Comparison of ENCODE assay signal across 9 mouse cellular contexts in the genomic region with DNA sequence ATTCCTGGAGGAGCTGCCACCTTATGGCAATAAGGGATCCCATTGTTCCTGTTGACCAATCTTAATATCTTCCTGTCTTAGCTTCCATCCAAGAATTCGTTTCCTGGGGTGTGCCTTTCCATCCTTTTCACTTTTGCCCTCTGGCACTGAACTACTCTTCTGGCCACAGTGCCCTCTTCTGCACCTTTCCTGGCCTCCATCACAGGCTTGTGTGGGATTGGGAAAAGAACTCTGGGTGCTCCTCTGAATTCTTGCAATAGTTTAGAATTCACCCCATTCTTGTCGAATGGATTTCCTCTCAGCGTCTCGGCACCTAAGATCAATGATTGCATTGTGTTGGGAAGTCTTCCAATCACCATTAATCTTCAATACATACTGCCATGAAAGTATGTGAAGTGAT. TPM values are rescaled to one million over a fixed set of nuclear protein-coding genes. Genes with fewer than 3 reads are reported as not detected.
DNase-seq lines count a peak whose midpoint lies in the region; ATAC-seq and TF ChIP-seq lines count a peak whose summit lies in the region.
"Had no signal": no experiment of that assay in that cellular context is flagged by ENCODE, and none has a peak within 500 bp of the region (broad histone marks: within the 10 kb centered on the region; RNA-seq: fewer than 3 reads in every experiment).

No protein-coding gene starts in this region.

- WGBS in hindbrain, embryonic 10.5 days = 46% methylated on average over 4 of the region's 4 CpGs
- 42% methylated on average over 4 of the region's 4 CpGs for WGBS in liver, postnatal 0 days (ENCODE audit: insufficient replicate concordance)

- H3K4me1 ChIP-seq in hindbrain, embryonic 10.5 days (replicated peaks) = peaks cover 27% of the 10 kb centered on the region
- peaks cover 13% of the 10 kb centered on the region for H3K4me1 ChIP-seq in liver, postnatal 0 days (ENCODE audit: insufficient read depth)

- TF ChIP-seq CTCF in gastrocnemius, adult 2 months (IDR thresholded peaks at IDR 0.05) = no peak
- no peak for TF ChIP-seq CTCF in liver, postnatal 0 days (IDR thresholded peaks at IDR 0.05; ENCODE audit: low read depth)

- no peak for DNase-seq in gastrocnemius, adult 2 months
- no peak for DNase-seq in gastrocnemius, postnatal 4 days (ENCODE audit: low spot score in 2 of 2)
- peak; percentile 27 for DNase-seq in 3T3-L1 (ENCODE audit: low read depth, low spot score)
- no peak for DNase-seq in hindbrain, embryonic 10.5 days (ENCODE audit: low spot score)
- DNase-seq in liver, postnatal 0 days = no peak
- DNase-seq in frontal cortex, adult 2 months (ENCODE audit: extremely low spot score in 1 of 2, low spot score in 1 of 2) = no peak
- no peak for DNase-seq in spleen, adult 18-20 months
- DNase-seq in left cerebral cortex, postnatal 10 days (ENCODE audit: extremely low spot score in 1 of 2, low spot score in 2 of 2) = no peak

- peak overlapping the region; percentile 93 for H3K27ac ChIP-seq in gastrocnemius, adult 2 months
- H3K27ac ChIP-seq in hindbrain, embryonic 10.5 days = peak overlapping the region; percentile 97
- H3K27ac ChIP-seq in liver, postnatal 0 days (ENCODE audit: low read depth) = peak overlapping the region; percentile 89; the same call in 1 of the 2 replicates

- intact Hi-C loops in gastrocnemius, adult 2 months (cut with DNase I) = loop anchor here (5.0 kb wide), 1 partner anchor 46 kb away; no protein-coding TSS in a partner anchor
- intact Hi-C loops in left cerebral cortex, postnatal 10 days (cut with DNase I) = loop anchor here (5.0 kb wide), 1 partner anchor 46 kb away; no protein-coding TSS in a partner anchor

- H3K27me3 ChIP-seq in hindbrain, embryonic 10.5 days (ENCODE audit: insufficient read depth, poor library complexity, severe bottlenecking) = no peaks in the 10 kb centered on the region; the same call in 1 of the 2 replicates
- H3K27me3 ChIP-seq in liver, postnatal 0 days (ENCODE audit: insufficient read depth, low read length) = no peaks in the 10 kb centered on the region

- no peak for ATAC-seq in liver, postnatal 0 days

- H3K36me3 ChIP-seq in hindbrain, embryonic 10.5 days = 0 out of 2 replicates have a peak, but pooled peaks cover 4% of the 10 kb centered on the region
- H3K36me3 ChIP-seq in liver, postnatal 0 days (replicated peaks; ENCODE audit: insufficient read depth, low read length) = no peaks in the 10 kb centered on the region

- peak overlapping the region; percentile 80; the same call in 1 of the 2 replicates for H3K9ac ChIP-seq in liver, postnatal 0 days (replicated peaks)

- peak overlapping the region; percentile 84 for H3K4me3 ChIP-seq in gastrocnemius, adult 2 months
- H3K4me3 ChIP-seq in hindbrain, embryonic 10.5 days = peak overlapping the region; percentile 83
- peak overlapping the region; percentile 92 for H3K4me3 ChIP-seq in liver, postnatal 0 days (ENCODE audit: low read depth, low read length)

- no peaks in the 10 kb centered on the region for H3K9me3 ChIP-seq in hindbrain, embryonic 10.5 days
- H3K9me3 ChIP-seq in liver, postnatal 0 days (ENCODE audit: low read length) = no peaks in the 10 kb centered on the region

- TF ChIP-seq EP300 in liver, postnatal 0 days (IDR thresholded peaks at IDR 0.05; ENCODE audit: low read depth) = no peak

- peak overlapping the region; percentile 99 for H3K4me2 ChIP-seq in liver, postnatal 0 days (ENCODE audit: low read depth, low read length)

RNA-seq across cellular contexts. Expression of gene Gm11437, which starts 11.3 kb away (rescaled TPM):
- total RNA-seq in gastrocnemius, adult 2 months (2021) = not detected
- total RNA-seq in gastrocnemius, postnatal 4 days (2021) = not detected
- polyA plus RNA-seq in hindbrain, embryonic 10.5 days (2016; fragmentation: Nextera tagmentation; extraction: Ambion mirVana) = 0.12 TPM in 1 of 2 replicates, not detected in the other
- 0.14 TPM in 1 of 2 replicates, not detected in the other for polyA plus RNA-seq in liver, postnatal 0 days (2015; fragmentation: Nextera tagmentation; extraction: Ambion mirVana)
- not detected in 2 replicates for polyA plus RNA-seq in frontal cortex, adult 2 months (2012; rRNA removed)
- not detected for total RNA-seq in left cerebral cortex, postnatal 10 days (2021)
- polyA plus RNA-seq: inflammation-experienced regulatory T-cells, adult 6 months had no signal

RNA-seq across cellular contexts. Expression of gene Acaca, which starts 49.1 kb away (rescaled TPM):
- 10 to 100 TPM; 14.9 to 22.8 TPM for total RNA-seq in gastrocnemius, adult 2 months (2021)
- 10 to 100 TPM; 25.1 to 25.4 TPM for total RNA-seq in gastrocnemius, postnatal 4 days (2021)
- 21.7 and 22.6 TPM in 2 replicates for polyA plus RNA-seq in hindbrain, embryonic 10.5 days (2016; fragmentation: Nextera tagmentation; extraction: Ambion mirVana)
- 2.0 TPM in 2 replicates for polyA plus RNA-seq in liver, postnatal 0 days (2015; fragmentation: Nextera tagmentation; extraction: Ambion mirVana)
- polyA plus RNA-seq in frontal cortex, adult 2 months (2012; rRNA removed) = 23.0 and 26.9 TPM in 2 replicates
- total RNA-seq in left cerebral cortex, postnatal 10 days (2021) = 100 to 1,000 TPM; 113 to 129 TPM

RNA-seq across cellular contexts. Expression of gene Tada2a, which starts 49.2 kb away (rescaled TPM):
- total RNA-seq in gastrocnemius, adult 2 months (2021) = 10 to 100 TPM; 11.6 to 12.2 TPM
- 10 to 100 TPM; 13.9 to 19.4 TPM for total RNA-seq in gastrocnemius, postnatal 4 days (2021)
- 30.5 and 36.1 TPM in 2 replicates for polyA plus RNA-seq in hindbrain, embryonic 10.5 days (2016; fragmentation: Nextera tagmentation; extraction: Ambion mirVana)
- polyA plus RNA-seq in liver, postnatal 0 days (2015; fragmentation: Nextera tagmentation; extraction: Ambion mirVana) = 5.7 and 6.1 TPM in 2 replicates
- 43.7 and 49.9 TPM in 2 replicates for polyA plus RNA-seq in frontal cortex, adult 2 months (2012; rRNA removed)
- total RNA-seq in left cerebral cortex, postnatal 10 days (2021) = 10 to 100 TPM; 37.8 to 39.6 TPM

Comparison
In these comparisons a context has a peak if more than half of its experiments do, and no peak if none do; other contexts are left out.
1. RNA of gene Acaca, which starts 49.1 kb away (total RNA-seq): 113 to 129 TPM in left cerebral cortex, postnatal 10 days; 25.1 to 25.4 TPM in gastrocnemius, postnatal 4 days and 14.9 to 22.8 TPM in gastrocnemius, adult 2 months; every median in the first group is over 4 times any median in the second.
2. Peak in every context shown above with its lines, with median percentiles within 50 percentile points of each other: H3K27ac ChIP-seq and H3K4me3 ChIP-seq.